ENCODE assay signal across 16 mouse cellular contexts in genomic region chr12:63028218-63028617, GRCm38 (mm10).
"Had no signal": no experiment of that assay in that cellular context is flagged by ENCODE, and none has a peak within 500 bp of the region (broad histone marks: within the 10 kb centered on the region; RNA-seq: fewer than 3 reads in every experiment).

No protein-coding gene starts in this region.

- H3K36me3 ChIP-seq: lung, embryonic 15.5 days; midbrain, embryonic 13.5 days; midbrain, embryonic 15.5 days; neural tube, embryonic 12.5 days had no signal

- H3K9me3 ChIP-seq: lung, embryonic 15.5 days; megakaryocyte, embryonic 14.5 days; midbrain, embryonic 13.5 days; midbrain, embryonic 15.5 days; neural tube, embryonic 12.5 days had no signal

- H3K9ac ChIP-seq: liver, postnatal 0 days; lung, embryonic 15.5 days; midbrain, embryonic 13.5 days; midbrain, embryonic 15.5 days; neural tube, embryonic 12.5 days had no signal

- H3K4me1 ChIP-seq: lung, embryonic 15.5 days; megakaryocyte, embryonic 14.5 days; midbrain, embryonic 13.5 days; midbrain, embryonic 15.5 days; neural tube, embryonic 12.5 days had no signal

- H3K27ac ChIP-seq: lung, embryonic 15.5 days; macrophage; midbrain, embryonic 13.5 days; midbrain, embryonic 15.5 days; neural tube, embryonic 12.5 days had no signal

- DNase-seq: liver, postnatal 0 days; lung, adult 2 months; lung, postnatal 14 days; lung, postnatal 36 days; right cerebral cortex, postnatal 14 days; right cerebral cortex, postnatal 4 days; spleen, adult 18-20 months; thymus, adult 18-20 months; thymus, postnatal 14 days; thymus, postnatal 4 days had no signal

- H3K27me3 ChIP-seq: lung, embryonic 15.5 days; megakaryocyte, embryonic 14.5 days; midbrain, embryonic 13.5 days; midbrain, embryonic 15.5 days; neural tube, embryonic 12.5 days had no signal

- H3K4me3 ChIP-seq: lung, embryonic 15.5 days; megakaryocyte, embryonic 14.5 days; midbrain, embryonic 13.5 days; midbrain, embryonic 15.5 days; neural tube, embryonic 12.5 days had no signal
